Mouse (Mus musculus): ENCODE data around the gene Mtmr6.

DNA sequence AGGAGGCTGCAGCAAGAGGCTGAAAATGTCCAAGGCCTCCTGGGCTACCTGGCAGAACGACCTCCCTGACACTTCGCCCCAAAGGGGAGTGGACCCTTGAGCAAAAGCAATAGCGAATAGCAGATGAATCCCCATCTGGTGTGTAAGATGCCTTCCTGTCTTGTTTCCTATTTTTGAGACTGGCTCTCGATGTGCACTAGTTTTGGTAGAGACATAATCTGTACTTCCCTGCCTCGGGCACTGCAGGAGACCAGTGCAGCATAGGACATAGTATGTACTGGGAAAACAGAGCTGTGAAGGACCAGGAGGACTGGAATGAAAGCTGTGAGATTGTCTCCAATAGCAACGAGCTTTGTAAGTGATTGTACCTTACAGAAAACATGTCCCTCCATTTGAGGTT is 8.3 kb downstream of the Mtmr6 start:
- no peak for TF ChIP-seq CTCF (IDR thresholded peaks at IDR 0.05; ENCODE audit: extremely low read depth, insufficient read depth, insufficient read length, insufficient replicate concordance)
- no peak for TF ChIP-seq POLR2A (IDR thresholded peaks at IDR 0.05; ENCODE audit: low read depth, low read length)

All from spleen, adult 2 months (tissue).